Mouse (Mus musculus): ENCODE results near the gene Olfr670. TPM values are rescaled to one million over a fixed set of nuclear protein-coding genes. Genes with fewer than 3 reads are reported as not detected.
"Not testable (repeated sequence)": the region's sequence is repeated elsewhere in the genome, so short reads cannot be mapped to it uniquely, and the experiment has no call there.

Olfr670 gene
- not detected for total RNA-seq (2022)

DNA sequence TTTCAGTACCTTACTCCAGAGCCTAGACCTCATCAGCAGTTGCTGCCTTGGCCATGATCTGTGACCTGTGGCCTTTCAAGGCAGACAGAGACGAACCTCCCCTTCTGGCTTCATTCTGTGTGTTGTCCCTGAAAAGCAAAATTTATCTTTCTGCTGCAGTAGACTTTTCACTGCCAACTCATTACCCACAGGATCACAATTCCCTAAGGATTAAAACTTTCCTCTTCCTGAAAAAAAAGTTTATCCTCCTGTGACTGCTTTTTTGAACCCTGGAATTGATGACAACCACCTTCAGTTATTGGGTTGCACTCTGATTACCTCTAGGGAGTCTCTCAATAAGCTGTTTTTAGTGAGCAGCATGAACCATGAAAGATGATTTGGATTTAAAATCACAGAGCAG, at the start of gene Olfr670:
Olfr670 (minus strand) TSS at position 101 of the 400 bp plus-strand sequence.
- DNase-seq (ENCODE audit: low spot score), result no peak

GRCm38 (mm10) chr7:105001929-105002328, 39.5 kb upstream of the Olfr670 start, which contains the start of gene Olfr672:
Gene Olfr672, minus strand, starts transcription at chr7:105002029.
- no peak for DNase-seq (ENCODE audit: low spot score)

GRCm38 (mm10) chr7:104979026-104979425, 16.6 kb upstream of the Olfr670 start, which contains the start of gene Olfr671:
Gene Olfr671, minus strand, starts transcription at chr7:104979126.
- DNase-seq (ENCODE audit: low spot score), result no peak

DNA sequence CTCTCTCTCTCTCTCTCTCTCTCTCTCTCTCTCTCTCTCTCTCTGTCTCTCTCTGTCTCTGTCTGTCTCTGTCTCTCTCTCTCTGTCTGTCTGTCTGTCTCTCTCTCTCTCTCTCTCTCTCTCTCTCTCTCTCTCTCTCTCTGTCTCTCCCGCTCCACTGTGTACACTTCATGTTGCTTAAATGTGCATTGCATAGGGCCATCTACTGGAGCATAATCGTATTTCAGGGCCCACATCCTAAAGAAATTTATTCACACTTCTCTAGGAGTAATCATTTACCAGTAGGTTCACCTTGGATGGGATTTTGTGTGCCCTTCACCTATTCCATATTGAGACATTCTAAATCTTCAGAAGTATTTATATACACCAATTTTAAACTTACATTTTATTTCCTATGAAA, 10.1 kb upstream of the Olfr670 start:
- DNase-seq (ENCODE audit: low spot score), result not testable (repeated sequence)

DNA sequence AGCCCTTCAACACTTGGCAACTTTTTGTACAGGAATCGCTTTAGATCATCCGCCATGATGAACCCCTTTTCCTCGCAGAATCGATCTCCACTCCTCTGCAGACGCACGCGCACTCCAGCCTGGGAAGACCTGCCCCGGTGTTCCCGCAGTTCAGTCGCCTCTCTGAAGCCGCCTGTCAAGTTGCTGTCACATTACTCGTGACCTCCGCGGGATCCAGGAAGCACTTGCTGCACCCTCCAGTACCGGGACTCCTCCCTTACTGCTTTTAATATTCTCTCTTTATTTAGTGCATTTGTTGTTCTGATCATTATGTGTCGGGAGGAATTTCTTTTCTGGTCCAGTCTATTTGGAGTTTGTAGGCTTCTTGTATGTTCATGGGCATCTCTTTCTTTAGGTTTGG, 12.2 kb downstream of the Olfr670 start:
- not testable (repeated sequence) for DNase-seq (ENCODE audit: low spot score)

DNA sequence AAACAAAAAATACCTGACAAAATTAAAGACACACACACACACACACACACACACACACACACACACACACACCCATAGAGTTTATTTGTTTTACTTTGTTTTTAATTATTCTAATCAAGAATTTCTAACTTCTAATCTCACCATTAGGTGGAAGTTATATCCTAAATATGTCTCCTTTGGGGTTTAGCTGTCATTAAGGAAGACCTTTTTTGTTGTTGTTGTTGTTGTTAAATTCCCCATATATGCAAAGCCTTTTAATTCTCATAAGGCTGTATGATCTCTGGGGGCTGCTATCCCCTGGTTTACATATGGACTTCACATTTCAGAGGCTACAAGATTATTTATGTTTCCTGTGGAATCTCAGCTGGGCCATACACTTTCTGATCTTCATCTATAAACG, 28.5 kb downstream of the Olfr670 start, which contains the start of gene Olfr669:
Olfr669 (plus strand) TSS at position 301 of the 400 bp plus-strand sequence.
- no peak for DNase-seq (ENCODE audit: low spot score)

GRCm38 (mm10) chr7:104927957-104928356, 34.5 kb downstream of the Olfr670 start, which contains the start of gene Olfr668:
Gene Olfr668, minus strand, starts transcription at chr7:104928057.
- no peak for DNase-seq (ENCODE audit: low spot score)

- no peak for DNase-seq (ENCODE audit: low spot score)
These were observed 41.0 kb downstream of the Olfr670 start, which contains the start of gene Olfr667 for GRCm38 (mm10) chr7:104921382-104921781. Gene Olfr667, minus strand, starts transcription at chr7:104921482.

Other genes with a start within 250 kb of the Olfr670 start
- not detected for gene Usp17le, start 185.2 kb downstream of the Olfr670 start, total RNA-seq (2022)
- gene Usp17lb, start 120.0 kb downstream of the Olfr670 start, total RNA-seq (2022), result not detected
- gene Usp17la, start 105.6 kb downstream of the Olfr670 start, total RNA-seq (2022), result not detected
- gene Olfr665, start 84.6 kb downstream of the Olfr670 start, total RNA-seq (2022), result not detected
- gene Olfr666, start 66.7 kb downstream of the Olfr670 start, total RNA-seq (2022), result not detected
- gene Olfr667, start 41.1 kb downstream of the Olfr670 start, total RNA-seq (2022), result not detected
- not detected for gene Olfr668, start 34.6 kb downstream of the Olfr670 start, total RNA-seq (2022)
- gene Olfr669, start 28.4 kb downstream of the Olfr670 start, total RNA-seq (2022), result not detected
- gene Olfr671, start 16.5 kb upstream of the Olfr670 start, total RNA-seq (2022), result not detected
- not detected for gene Olfr672, start 39.4 kb upstream of the Olfr670 start, total RNA-seq (2022)
- not detected for gene Olfr675, start 65.8 kb upstream of the Olfr670 start, total RNA-seq (2022)
- gene Olfr676, start 70.1 kb upstream of the Olfr670 start, total RNA-seq (2022), result not detected
- not detected for gene Olfr677, start 88.8 kb upstream of the Olfr670 start, total RNA-seq (2022)
- not detected for gene Olfr678, start 101.9 kb upstream of the Olfr670 start, total RNA-seq (2022)
- not detected for gene Olfr679, start 118.6 kb upstream of the Olfr670 start, total RNA-seq (2022)
- not detected for gene Olfr680-ps1, start 130.2 kb upstream of the Olfr670 start, total RNA-seq (2022)
- gene Olfr681, start 154.2 kb upstream of the Olfr670 start, total RNA-seq (2022), result not detected
- not detected for gene Olfr683, start 184.4 kb upstream of the Olfr670 start, total RNA-seq (2022)
- gene Olfr684, start 201.0 kb upstream of the Olfr670 start, total RNA-seq (2022), result not detected
- gene Olfr685, start 223.4 kb upstream of the Olfr670 start, total RNA-seq (2022), result not detected
- not detected for gene Olfr686, start 244.9 kb upstream of the Olfr670 start, total RNA-seq (2022)